Mouse (Mus musculus) lung, adult 2 months (tissue): ENCODE measurements at regions not wholly inside any gene's neighbourhood (a gene's known extent, or its start where the extent isn't known, plus 50 kb on each side); places are given as distances from the start of the nearest gene placed in this dataset.

ENCODE experiments used
- CTCF ChIP-seq: fragments of 200-500 bp; IDR thresholded peaks from 2 replicates; pipeline ENCODE4 v1.5.1; 2011; ENCODE audit warnings: mild to moderate bottlenecking, low read length, control low read depth; ENCODE audit not compliant: insufficient read depth
- POLR2A ChIP-seq: fragments of 200-500 bp; IDR thresholded peaks from 2 replicates; pipeline ENCODE4 v1.6.1; 2011; ENCODE audit warnings: low read depth, mild to moderate bottlenecking, control low read depth, low read length, borderline replicate concordance; ENCODE audit errors: extremely low read depth

DNA sequence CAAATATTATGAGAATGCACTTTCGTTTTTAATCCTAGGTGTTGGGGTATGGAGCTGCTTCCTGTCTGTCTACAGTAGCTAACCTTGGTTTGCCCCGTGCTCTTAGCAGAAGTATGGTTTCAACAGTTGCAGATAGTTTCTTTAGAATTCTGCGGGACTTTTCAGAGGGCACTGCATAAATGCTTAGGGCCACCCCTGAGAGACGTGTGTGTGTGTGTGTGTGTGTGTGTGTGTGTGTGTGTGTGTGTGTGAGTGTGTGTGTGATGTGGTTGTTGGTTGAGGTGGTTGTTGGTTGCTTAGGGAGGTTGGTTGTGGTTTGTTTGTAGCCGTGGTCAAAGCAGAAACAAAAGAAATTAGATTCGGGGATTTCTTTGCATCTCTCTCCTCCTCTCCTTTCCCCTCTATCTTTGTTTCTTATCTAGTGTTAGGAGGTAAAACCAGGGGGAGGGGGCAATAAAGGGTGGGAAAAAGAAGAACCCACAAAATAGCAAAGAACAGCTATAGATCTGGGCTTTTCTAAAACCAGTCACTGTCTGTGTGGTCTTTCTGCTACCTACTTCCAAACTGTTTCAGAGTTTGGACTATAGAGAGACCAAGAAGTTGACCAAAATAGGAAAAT lies 118.7 kb upstream of the Lemd2 start:
- TF ChIP-seq CTCF (no peak), POLR2A (no peak)
